Mouse (Mus musculus) stomach, postnatal 0 days (tissue): ENCODE measurements around the gene Xrcc1. TPM values are rescaled to one million over a fixed set of nuclear protein-coding genes. Genes with fewer than 3 reads are reported as not detected.
A peak's percentile ranks its signal among the peaks of the same experiment; 100 is the strongest.

Source experiments
- ATAC-seq: fragments of 200-750 bp; cut with Nextera tagmentation; 2 replicates; pipeline ENCODE4 v1.8.0; 2017; ENCODE audit not compliant: low FRiP score, low TSS enrichment
- DNase-seq: peaks from one replicate; pipeline ENCODE4 v3.0.0-alpha.2; 2016; ENCODE audit warnings: low spot score
- H3K27ac ChIP-seq: fragments of 300-500 bp; sonication (generic); replicated peaks from 2 replicates; pipeline ENCODE4 v1.5.1; 2014; ENCODE audit warnings: mild to moderate bottlenecking, control low read depth
- H3K27me3 ChIP-seq: fragments of 300-500 bp; sonication (generic); 2 replicates; pipeline ENCODE4 v1.6.1; 2014; ENCODE audit warnings: low read length; ENCODE audit not compliant: control insufficient read depth, insufficient read depth
- H3K36me3 ChIP-seq: fragments of 300-500 bp; sonication (generic); 2 replicates; pipeline ENCODE4 v1.6.1; 2014; ENCODE audit warnings: low read length, mixed read lengths; ENCODE audit not compliant: control insufficient read depth, insufficient read depth
- H3K4me1 ChIP-seq: fragments of 300-500 bp; sonication (generic); replicated peaks from 2 replicates; pipeline ENCODE4 v1.6.1; 2014; ENCODE audit warnings: antibody characterized with exemption; ENCODE audit not compliant: control insufficient read depth, insufficient read depth
- H3K4me2 ChIP-seq: fragments of 300-500 bp; sonication (generic); replicated peaks from 2 replicates; pipeline ENCODE4 v1.6.1; 2014; ENCODE audit warnings: low read depth, mild to moderate bottlenecking, control low read depth, moderate library complexity
- H3K4me3 ChIP-seq: fragments of 300-500 bp; sonication (generic); 2 replicates; pipeline ENCODE4 v1.5.1; 2014; ENCODE audit warnings: low read depth, low read length, control low read depth
- H3K9ac ChIP-seq: fragments of 300-500 bp; sonication (generic); 2 replicates; pipeline ENCODE4 v1.6.1; 2014; ENCODE audit warnings: mild to moderate bottlenecking, low read length, control low read depth, mixed read lengths
- H3K9me3 ChIP-seq: fragments of 300-500 bp; sonication (generic); 2 replicates; pipeline ENCODE4 v1.6.1; 2016; ENCODE audit warnings: low read length; ENCODE audit not compliant: control insufficient read depth
- CTCF ChIP-seq: IDR thresholded peaks from 2 replicates; pipeline ENCODE4 v1.5.1; 2016; ENCODE audit warnings: antibody characterized with exemption, low read depth, mild to moderate bottlenecking, moderate library complexity
- EP300 ChIP-seq: optimal IDR thresholded peaks from 2 replicates; pipeline ENCODE3; 2016; ENCODE audit warnings: antibody characterized with exemption
- WGBS: fragments of 180-500 bp; shearing (Covaris S2); extraction: QIAGEN DNeasy Blood & Tissue Kit; methylation state at CpG from one replicate; pipeline ENCODE4 v1.1.7; 2014; 5-methylcytosine and 5-hydroxymethylcytosine counted together
- polyA plus RNA-seq: library from polyadenylated mRNA; unstranded; fragments of >200 nt; fragmentation: Nextera tagmentation; extraction: Ambion mirVana; gene quantifications from 2 replicates; pipeline ENCODE4 v1.2.1, GENCODE M21; 2015

The Xrcc1 gene
- polyA plus RNA-seq, 1 experiment from 2014 or later: 27.4 TPM

DNA sequence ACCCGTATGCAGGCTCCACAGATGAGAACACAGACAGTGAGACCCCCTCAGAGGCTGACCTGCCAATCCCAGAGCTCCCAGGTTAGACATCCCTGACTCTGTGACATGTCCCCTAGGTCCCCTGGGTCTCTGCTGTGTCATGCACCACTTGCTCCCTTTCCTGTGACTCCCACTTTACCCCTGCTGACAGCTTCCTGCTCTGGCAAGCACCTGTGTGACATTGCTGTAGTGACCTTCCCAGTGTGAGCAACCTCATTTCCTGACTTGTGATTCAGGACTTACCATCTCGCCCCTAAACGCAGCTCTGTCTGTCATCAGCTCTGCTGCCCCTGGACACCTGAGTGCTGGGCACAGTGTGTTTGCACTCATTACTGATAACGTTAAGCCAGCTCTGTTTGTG lies 25.0 kb downstream of the Xrcc1 start:
- DNase-seq: no peak
- no peak overlapping the region for H3K9ac ChIP-seq
- no peaks in the 10 kb centered on the region for H3K27me3 ChIP-seq
- H3K4me1 ChIP-seq: no peaks in the 10 kb centered on the region
- no peak overlapping the region for H3K4me2 ChIP-seq
- no peaks in the 10 kb centered on the region for H3K9me3 ChIP-seq
- 77% methylated on average over 4 of the region's 4 CpGs for WGBS
- ATAC-seq: peak; percentile 49
- H3K4me3 ChIP-seq: no peak overlapping the region
- H3K27ac ChIP-seq: no peak overlapping the region
- peaks cover 3% of the 10 kb centered on the region for H3K36me3 ChIP-seq
- no peak for TF ChIP-seq CTCF
- TF ChIP-seq EP300: no peak

GRCm38 (mm10) chr7:24572455-24572854 lies 26.4 kb downstream of the Xrcc1 start:
- Histone ChIP-seq H3K4me2 (no peak overlapping the region), H3K9me3 (no peaks in the 10 kb centered on the region), H3K9ac (no peak overlapping the region), H3K4me3 (no peak overlapping the region), H3K27ac (no peak overlapping the region), H3K27me3 (no peaks in the 10 kb centered on the region), H3K4me1 (no peaks in the 10 kb centered on the region), H3K36me3 (no peaks in the 10 kb centered on the region; the same call in none of the 2 replicates)
- TF ChIP-seq EP300 (no peak), CTCF (peak; percentile 65)
- 65% methylated on average over 5 of the region's 5 CpGs for WGBS
- DNase-seq (no peak), ATAC-seq (no peak)

- TF ChIP-seq CTCF (no peak), EP300 (no peak)
Observed at GRCm38 (mm10) chr7:24574224-24574796, 28.2 kb downstream of the Xrcc1 start.

DNA sequence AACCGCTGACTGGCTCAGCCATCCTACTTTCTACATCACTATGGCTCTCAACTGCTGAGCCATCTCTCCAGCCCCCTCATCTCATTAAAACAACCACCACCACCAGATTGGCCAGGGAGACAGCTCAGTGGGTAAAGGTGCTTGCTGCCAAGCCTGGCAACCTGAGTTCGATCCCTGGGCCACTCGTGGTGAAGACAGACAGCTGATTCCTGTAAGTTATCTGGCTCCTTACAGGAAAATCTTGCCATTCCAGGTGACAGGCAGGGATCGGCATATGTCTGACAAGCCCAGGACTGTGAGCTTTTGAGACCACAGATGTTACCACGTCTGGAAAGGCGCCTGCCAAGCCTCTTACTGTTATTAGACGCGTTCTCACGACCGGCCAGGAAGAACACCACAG lies 31.7 kb downstream of the Xrcc1 start:
- 93% methylated on average over 10 of the region's 10 CpGs for WGBS
- Histone ChIP-seq H3K4me2 (no peak overlapping the region), H3K27ac (no peak overlapping the region), H3K4me1 (no peaks in the 10 kb centered on the region), H3K27me3 (no peaks in the 10 kb centered on the region), H3K9me3 (no peaks in the 10 kb centered on the region), H3K4me3 (no peak overlapping the region), H3K9ac (no peak overlapping the region), H3K36me3 (no peaks in the 10 kb centered on the region)
- ATAC-seq (no peak), DNase-seq (no peak)
- TF ChIP-seq CTCF: no peak

More at GRCm38 (mm10) chr7:24574224-24574796, 28.2 kb downstream of the Xrcc1 start:
- no peak overlapping the region for H3K4me2 ChIP-seq
- H3K4me3 ChIP-seq: no peak overlapping the region
- H3K36me3 ChIP-seq: no peaks in the 10 kb centered on the region; the same call in 1 of the 2 replicates
- WGBS: 53% methylated on average over 12 of the region's 12 CpGs
- no peaks in the 10 kb centered on the region for H3K9me3 ChIP-seq
- no peaks in the 10 kb centered on the region for H3K4me1 ChIP-seq
- no peak for DNase-seq
- H3K27ac ChIP-seq: no peak overlapping the region
- ATAC-seq: no peak
- H3K9ac ChIP-seq: no peak overlapping the region
- no peaks in the 10 kb centered on the region for H3K27me3 ChIP-seq

GRCm38 (mm10) chr7:24584876-24585275 lies 38.8 kb downstream of the Xrcc1 start:
- 88% methylated on average over 6 of the region's 6 CpGs for WGBS
- Histone ChIP-seq H3K4me1 (no peaks in the 10 kb centered on the region), H3K4me2 (no peak overlapping the region), H3K4me3 (no peak overlapping the region), H3K27ac (no peak overlapping the region), H3K9me3 (no peaks in the 10 kb centered on the region), H3K9ac (no peak overlapping the region), H3K36me3 (no peaks in the 10 kb centered on the region), H3K27me3 (no peaks in the 10 kb centered on the region)
- DNase-seq: no peak
- TF ChIP-seq EP300 (no peak), CTCF (no peak)
- no peak for ATAC-seq

DNA sequence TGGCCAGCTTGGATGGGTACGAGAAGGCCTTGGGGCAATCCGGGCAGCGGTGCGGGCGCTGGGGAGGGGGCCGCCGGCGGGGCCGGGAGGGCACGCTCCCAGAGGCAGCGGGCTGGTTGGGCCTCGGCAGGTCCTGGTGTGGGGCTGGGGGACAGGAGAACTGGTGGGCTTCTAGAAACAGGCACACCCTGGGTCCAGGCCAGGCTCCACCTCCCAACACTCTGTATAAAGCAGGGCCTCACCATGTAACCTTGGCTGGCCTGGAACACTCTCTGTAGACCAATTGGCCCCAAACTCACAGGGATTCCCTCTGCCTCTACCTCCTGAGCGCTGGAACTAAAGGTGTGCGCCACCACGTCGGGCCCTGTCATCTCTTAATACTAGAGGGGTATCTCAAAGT lies 39.9 kb downstream of the Xrcc1 start:
- no peaks in the 10 kb centered on the region for H3K9me3 ChIP-seq
- WGBS: 51% methylated on average over 12 of the region's 16 CpGs
- no peak overlapping the region for H3K4me3 ChIP-seq
- no peak overlapping the region for H3K27ac ChIP-seq
- H3K4me1 ChIP-seq: no peaks in the 10 kb centered on the region
- H3K36me3 ChIP-seq: no peaks in the 10 kb centered on the region
- TF ChIP-seq CTCF: no peak
- no peak for TF ChIP-seq EP300
- H3K27me3 ChIP-seq: no peaks in the 10 kb centered on the region
- no peak for ATAC-seq
- no peak overlapping the region for H3K9ac ChIP-seq
- no peak overlapping the region for H3K4me2 ChIP-seq
- DNase-seq: no peak
